Comparison of ENCODE assay signal across 8 mouse cellular contexts in genomic region chr7:41500151-41500934, GRCm38 (mm10). TPM values are rescaled to one million over a fixed set of nuclear protein-coding genes. Genes with fewer than 3 reads are reported as not detected.
DNase-seq lines count a peak whose midpoint lies in the region; ATAC-seq lines count a peak whose summit lies in the region.

No protein-coding gene starts in this region.

- H3K4me2 ChIP-seq in limb, embryonic 15.5 days = peak overlapping the region; percentile 85
- H3K4me2 ChIP-seq in midbrain, embryonic 16.5 days (ENCODE audit: low read length) = peak overlapping the region; percentile 69

- 20% methylated on average over 22 of the region's 22 CpGs for WGBS in limb, embryonic 15.5 days
- 20% methylated on average over 22 of the region's 22 CpGs for WGBS in midbrain, embryonic 16.5 days

- peak overlapping the region; percentile 31; the same call in 1 of the 2 replicates for H3K9ac ChIP-seq in limb, embryonic 15.5 days
- H3K9ac ChIP-seq in midbrain, embryonic 16.5 days (ENCODE audit: low read depth, low read length) = peak overlapping the region; percentile 74

- no peaks in the 10 kb centered on the region for H3K27me3 ChIP-seq in limb, embryonic 15.5 days
- no peaks in the 10 kb centered on the region for H3K27me3 ChIP-seq in midbrain, embryonic 16.5 days (ENCODE audit: control insufficient read depth, insufficient read depth, low read depth, low read length)

- H3K4me3 ChIP-seq in limb, embryonic 15.5 days = peak overlapping the region; percentile 73
- peak overlapping the region; percentile 75 for H3K4me3 ChIP-seq in midbrain, embryonic 16.5 days (ENCODE audit: low read depth, low read length)

- peak; percentile 76 for DNase-seq in gastrocnemius, adult 18-20 months (ENCODE audit: low spot score)
- no peak for DNase-seq in gastrocnemius, postnatal 36 days
- DNase-seq in embryo, embryonic 11 days = peak; percentile 61
- DNase-seq in heart, adult 9 months (ENCODE audit: low spot score in 2 of 2) = peak; percentile 70 to 71
- DNase-seq in kidney, adult 9 months = peak; percentile 90
- peak; percentile 54 to 74 for DNase-seq in spleen, postnatal 10 days (ENCODE audit: low spot score in 2 of 2)

- intact Hi-C loops in gastrocnemius, postnatal 36 days (cut with DNase I) = loop anchor here (2.0 to 5.0 kb wide), 2 partner anchors 97 to 132 kb away; partner anchors contain the start of genes 2610021A01Rik and Zfp788

- peaks cover 4% of the 10 kb centered on the region; the same call in 1 of the 2 replicates for H3K36me3 ChIP-seq in limb, embryonic 15.5 days
- H3K36me3 ChIP-seq in midbrain, embryonic 16.5 days (ENCODE audit: control insufficient read depth, insufficient read depth, low read length) = no peaks in the 10 kb centered on the region

- H3K27ac ChIP-seq in limb, embryonic 15.5 days = 0 out of 2 replicates have a peak overlapping the region, but pooled peaks have one; percentile 82
- no peak overlapping the region; the same call in 1 of the 2 replicates for H3K27ac ChIP-seq in midbrain, embryonic 16.5 days (ENCODE audit: low read length)

- no peaks in the 10 kb centered on the region for H3K4me1 ChIP-seq in limb, embryonic 15.5 days
- peaks cover 6% of the 10 kb centered on the region; the same call in 1 of the 2 replicates for H3K4me1 ChIP-seq in midbrain, embryonic 16.5 days (ENCODE audit: control insufficient read depth, insufficient read depth, low read length)

- ATAC-seq in limb, embryonic 15.5 days (ENCODE audit: insufficient number of reproducible peaks, low FRiP score, low TSS enrichment, low read depth) = no peak
- ATAC-seq in midbrain, embryonic 16.5 days = peak; percentile 36

- no peaks in the 10 kb centered on the region for H3K9me3 ChIP-seq in limb, embryonic 15.5 days
- no peaks in the 10 kb centered on the region for H3K9me3 ChIP-seq in midbrain, embryonic 16.5 days (replicated peaks; ENCODE audit: control insufficient read depth, low read length, poor library complexity, severe bottlenecking)

RNA-seq across cellular contexts. Expression of gene AW146154, which starts 0.7 kb away (rescaled TPM):
- total RNA-seq in gastrocnemius, adult 18-20 months (2021) = 1 to 10 TPM; 3.2 to 3.9 TPM
- total RNA-seq in gastrocnemius, postnatal 36 days (2021) = 1 to 10 TPM; 2.7 to 3.4 TPM
- 10.0 and 11.7 TPM in 2 replicates for polyA plus RNA-seq in limb, embryonic 15.5 days (2015; fragmentation: Nextera tagmentation; extraction: Ambion mirVana)
- polyA plus RNA-seq in midbrain, embryonic 16.5 days (2015; fragmentation: Nextera tagmentation; extraction: Ambion mirVana) = 4.4 and 5.3 TPM in 2 replicates

RNA-seq across cellular contexts. Expression of gene Gm20449, which starts 1.1 kb away (rescaled TPM):
- under 1 TPM in 1 of 2 experiments, not detected in 1; 0.14 TPM for total RNA-seq in gastrocnemius, adult 18-20 months (2021)
- not detected for total RNA-seq in gastrocnemius, postnatal 36 days (2021)
- 0.13 and 0.16 TPM in 2 replicates for polyA plus RNA-seq in limb, embryonic 15.5 days (2015; fragmentation: Nextera tagmentation; extraction: Ambion mirVana)
- 0.19 and 0.24 TPM in 2 replicates for polyA plus RNA-seq in midbrain, embryonic 16.5 days (2015; fragmentation: Nextera tagmentation; extraction: Ambion mirVana)

RNA-seq across cellular contexts. Expression of gene Vmn2r57, which starts 51.8 kb away (rescaled TPM):
- total RNA-seq in gastrocnemius, adult 18-20 months (2021) = under 1 TPM; 0.26 to 0.32 TPM
- total RNA-seq in gastrocnemius, postnatal 36 days (2021) = under 1 TPM; 0.17 to 0.18 TPM
- polyA plus RNA-seq in limb, embryonic 15.5 days (2015; fragmentation: Nextera tagmentation; extraction: Ambion mirVana) = 0.21 and 0.26 TPM in 2 replicates
- 0.74 and 0.77 TPM in 2 replicates for polyA plus RNA-seq in midbrain, embryonic 16.5 days (2015; fragmentation: Nextera tagmentation; extraction: Ambion mirVana)

Comparison
In these comparisons a context has a peak if more than half of its experiments do, and no peak if none do; other contexts are left out.
1. DNase-seq: peak in gastrocnemius, adult 18-20 months (single experiment), embryo, embryonic 11 days (single experiment), heart, adult 9 months (2 of 2), kidney, adult 9 months (single experiment) and spleen, postnatal 10 days (2 of 2); none in gastrocnemius, postnatal 36 days (0 of 2).